Mouse (Mus musculus): ENCODE measurements around the gene Olfr1333. TPM values are rescaled to one million over a fixed set of nuclear protein-coding genes. Genes with fewer than 3 reads are reported as not detected.

Gene Olfr1333
- polyA plus RNA-seq, 1 experiment from 2014 or later: not detected

DNA sequence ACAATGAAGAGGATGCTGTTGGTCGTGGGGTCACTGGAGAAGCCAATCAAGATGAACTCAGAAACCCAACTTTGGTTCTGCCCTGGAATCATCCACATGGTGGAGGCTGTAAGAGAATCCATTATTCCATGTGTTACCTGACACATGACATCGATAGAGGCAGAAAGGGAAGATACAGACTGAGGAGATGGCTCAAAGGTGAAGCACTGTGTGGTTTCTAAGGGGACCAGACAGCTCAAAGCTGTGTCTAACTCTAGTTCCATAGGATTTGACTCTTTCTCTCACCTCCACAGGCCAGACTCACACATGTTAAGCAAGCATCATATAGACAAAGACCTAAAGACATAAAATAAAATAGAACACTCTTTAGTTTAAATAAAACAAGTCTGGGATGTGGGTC is 53.6 kb downstream of the Olfr1333 start, which contains the start of gene Olfr1337:
Gene Olfr1337 (minus strand): TSS at position 101 of the 400 bp plus-strand sequence.
- no peak for ATAC-seq (replicated peaks; ENCODE audit: low FRiP score, low read depth)
- no peaks in the 10 kb centered on the region for H3K4me1 ChIP-seq (replicated peaks; ENCODE audit: insufficient read depth, low read length)
- no peak within 1 kb of the TSS for H3K27ac ChIP-seq
- 72% methylated on average over 2 of the region's 2 CpGs for WGBS
- no peaks in the 10 kb centered on the region for H3K27me3 ChIP-seq (ENCODE audit: insufficient read depth, low read length)
- H3K4me3 ChIP-seq (replicated peaks; ENCODE audit: low read depth, low read length): no peak within 1 kb of the TSS
- H3K9me3 ChIP-seq (replicated peaks; ENCODE audit: low read length): no peaks in the 10 kb centered on the region
- no peak within 1 kb of the TSS for H3K4me2 ChIP-seq (ENCODE audit: low read length)
- H3K9ac ChIP-seq (ENCODE audit: low read depth, low read length): no peak within 1 kb of the TSS
- DNase-seq (ENCODE audit: low spot score): no peak
- no peak for TF ChIP-seq CTCF (IDR thresholded peaks at IDR 0.05; ENCODE audit: low read depth)
- no peaks in the 10 kb centered on the region for H3K36me3 ChIP-seq (ENCODE audit: insufficient read depth, low read length)

Other genes with a start within 250 kb of the Olfr1333 start
- 0.04 and 0.09 TPM in 2 replicates for gene Cfap57, start 215.5 kb downstream of the Olfr1333 start, polyA plus RNA-seq (2015; fragmentation: Nextera tagmentation; extraction: Ambion mirVana)
- gene Ebna1bp2, start 215.5 kb downstream of the Olfr1333 start, polyA plus RNA-seq (2015; fragmentation: Nextera tagmentation; extraction: Ambion mirVana): 139 and 150 TPM in 2 replicates
- not detected in 2 replicates for gene Olfr62, start 177.3 kb downstream of the Olfr1333 start, polyA plus RNA-seq (2015; fragmentation: Nextera tagmentation; extraction: Ambion mirVana)
- gene Olfr1342, start 143.5 kb downstream of the Olfr1333 start, polyA plus RNA-seq (2015; fragmentation: Nextera tagmentation; extraction: Ambion mirVana): 0.03 and 0.13 TPM in 2 replicates
- not detected in 2 replicates for gene Olfr1341, start 132.8 kb downstream of the Olfr1333 start, polyA plus RNA-seq (2015; fragmentation: Nextera tagmentation; extraction: Ambion mirVana)
- gene Olfr1340, start 116.1 kb downstream of the Olfr1333 start, polyA plus RNA-seq (2015; fragmentation: Nextera tagmentation; extraction: Ambion mirVana): not detected in 2 replicates
- gene Olfr1339, start 104.1 kb downstream of the Olfr1333 start, polyA plus RNA-seq (2015; fragmentation: Nextera tagmentation; extraction: Ambion mirVana): not detected in 2 replicates
- not detected in 2 replicates for gene Olfr1338, start 77.5 kb downstream of the Olfr1333 start, polyA plus RNA-seq (2015; fragmentation: Nextera tagmentation; extraction: Ambion mirVana)
- gene Olfr1337, start 53.7 kb downstream of the Olfr1333 start, polyA plus RNA-seq (2015; fragmentation: Nextera tagmentation; extraction: Ambion mirVana): not detected in 2 replicates
- not detected in 2 replicates for gene Olfr1335, start 26.3 kb downstream of the Olfr1333 start, polyA plus RNA-seq (2015; fragmentation: Nextera tagmentation; extraction: Ambion mirVana)
- gene Olfr1331, start 28.4 kb upstream of the Olfr1333 start, polyA plus RNA-seq (2015; fragmentation: Nextera tagmentation; extraction: Ambion mirVana): not detected in 2 replicates
- not detected in 2 replicates for gene Olfr1330, start 52.3 kb upstream of the Olfr1333 start, polyA plus RNA-seq (2015; fragmentation: Nextera tagmentation; extraction: Ambion mirVana)
- gene Olfr1329, start 81.2 kb upstream of the Olfr1333 start, polyA plus RNA-seq (2015; fragmentation: Nextera tagmentation; extraction: Ambion mirVana): not detected in 2 replicates
- gene Olfr1328, start 102.3 kb upstream of the Olfr1333 start, polyA plus RNA-seq (2015; fragmentation: Nextera tagmentation; extraction: Ambion mirVana): not detected in 2 replicates
- gene Lao1, start 125.3 kb upstream of the Olfr1333 start, polyA plus RNA-seq (2015; fragmentation: Nextera tagmentation; extraction: Ambion mirVana): not detected in 2 replicates

Measured in kidney, postnatal 0 days (tissue).